Mouse (Mus musculus) skeletal muscle tissue, postnatal 0 days (tissue): ENCODE measurements around the gene Fam126b. TPM values are rescaled to one million over a fixed set of nuclear protein-coding genes. Genes with fewer than 3 reads are reported as not detected.

ENCODE experiments used
- polyA plus RNA-seq: library from polyadenylated mRNA; unstranded; fragments of >200 nt; fragmentation: Nextera tagmentation; extraction: Ambion mirVana; gene quantifications from 2 replicates; pipeline ENCODE4 v1.2.1, GENCODE M21; 2015

Gene Fam126b
- polyA plus RNA-seq, result 2.6 and 3.9 TPM in 2 replicates

GRCm38 (mm10) chr1:58586171-58586997, at the start of gene Fam126b, which contains the start of gene Ndufb3:
Gene Fam126b (minus strand): TSS chr1:58586323.
Gene Ndufb3 (plus strand): TSS chr1:58586384.

GRCm38 (mm10) chr1:58504577-58505254, 81.4 kb downstream of the Fam126b start, which contains the start of gene Orc2:
Gene Orc2 (minus strand): TSS chr1:58505109.

Other genes starting within 250 kb of the Fam126b start
- 129 and 156 TPM in 2 replicates for gene Bzw1, start 193.4 kb downstream of the Fam126b start, polyA plus RNA-seq
- 81.9 and 85.7 TPM in 2 replicates for gene Clk1, start 162.3 kb downstream of the Fam126b start, polyA plus RNA-seq
- 13.8 and 14.2 TPM in 2 replicates for gene Nif3l1, start 141.2 kb downstream of the Fam126b start, polyA plus RNA-seq
- 23.3 and 23.9 TPM in 2 replicates for gene Ppil3, start 140.8 kb downstream of the Fam126b start, polyA plus RNA-seq
- 14.3 and 14.5 TPM in 2 replicates for gene Orc2, start 81.2 kb downstream of the Fam126b start, polyA plus RNA-seq
- gene Ndufb3, start 61 bp upstream of the Fam126b start, polyA plus RNA-seq, result 276 and 304 TPM in 2 replicates
- gene Als2cr12, start 109.7 kb upstream of the Fam126b start, polyA plus RNA-seq, result 0.40 TPM in 1 of 2 replicates, not detected in the other
- gene Cflar, start 125.2 kb upstream of the Fam126b start, polyA plus RNA-seq, result 29.1 and 37.5 TPM in 2 replicates
- 13.1 and 16.5 TPM in 2 replicates for gene Casp8, start 209.1 kb upstream of the Fam126b start, polyA plus RNA-seq